Mouse (Mus musculus) ES-E14 (cell line): ENCODE measurements around the gene Pex12.

Source experiments
- ZC3H11A ChIP-seq: IDR thresholded peaks from 2 replicates; pipeline ENCODE4 v1.6.1; 2012; ENCODE audit warnings: low read depth, mild to moderate bottlenecking, inconsistent platforms, low read length, borderline replicate concordance
- ZNF384 ChIP-seq: IDR thresholded peaks from 2 replicates; pipeline ENCODE4 v1.6.1; 2012; ENCODE audit warnings: low read depth, low read length, inconsistent platforms

DNA sequence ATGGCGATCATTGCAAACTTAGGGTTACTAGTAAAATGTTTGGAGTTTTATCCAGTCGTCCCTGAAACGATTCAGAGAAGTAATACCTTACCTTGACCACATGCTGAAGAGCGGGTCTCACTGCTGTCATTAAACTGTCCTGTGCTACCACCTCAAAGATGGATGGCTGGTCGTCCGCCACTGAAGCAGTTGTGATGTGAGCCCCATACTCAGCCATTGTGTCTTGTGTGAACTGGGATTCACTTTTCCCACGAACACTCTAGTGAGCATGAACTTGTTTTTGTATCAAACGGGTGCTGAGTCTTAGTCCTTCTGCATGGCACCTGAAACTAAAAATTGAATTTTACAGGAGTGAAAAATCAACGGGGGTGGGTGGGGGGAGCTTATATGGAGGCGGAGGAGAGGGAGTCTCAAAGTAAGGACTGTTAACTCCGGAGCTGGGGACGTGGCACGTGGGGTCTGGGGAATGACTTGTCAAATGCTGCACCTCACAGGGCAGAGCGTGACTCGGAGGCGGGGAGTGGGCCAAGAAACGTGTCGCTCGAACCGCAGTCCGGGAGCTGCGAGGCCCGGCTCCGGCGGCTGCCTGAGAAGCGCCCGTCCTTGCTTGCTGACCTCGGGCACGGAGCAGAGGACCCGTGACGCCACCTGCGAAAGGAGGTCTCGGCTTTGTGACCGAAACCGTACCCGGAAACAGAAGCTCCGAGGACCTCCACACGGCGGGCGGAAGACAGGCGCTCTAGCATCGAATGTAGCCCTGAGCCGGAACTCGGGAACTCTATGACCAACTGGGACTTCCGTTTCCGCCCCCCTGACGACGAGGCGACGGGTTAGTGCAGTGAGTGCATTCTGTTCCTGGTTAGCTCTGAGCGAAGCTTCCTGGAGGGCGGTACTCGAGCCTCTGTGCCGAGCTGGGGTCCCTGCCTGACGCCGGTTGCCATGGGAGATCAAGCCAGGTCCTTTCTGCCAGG is 3.9 kb downstream of the Pex12 start, which contains the start of gene Ap2b1:
- TF ChIP-seq ZC3H11A (no peak), ZNF384 (no peak)
